Mouse (Mus musculus) liver, adult 2 months (tissue): ENCODE measurements around the gene Pou2f3. TPM values are rescaled to one million over a fixed set of nuclear protein-coding genes. Genes with fewer than 3 reads are reported as not detected.

Experiments used
- DNase-seq: peaks from one replicate; pipeline ENCODE4 v3.0.0-alpha.2; 2011; ENCODE audit warnings: low read depth, low spot score; ENCODE audit errors: extremely low read depth
- H3K27ac ChIP-seq: fragments of 200-500 bp; replicated peaks from 2 replicates; pipeline ENCODE4 v1.5.1; 2012; ENCODE audit warnings: low read depth, mild to moderate bottlenecking, control low read depth, inconsistent platforms, low read length; ENCODE audit not compliant: insufficient read depth
- H3K27me3 ChIP-seq: fragments of 200-500 bp; 2 replicates; pipeline ENCODE4 v1.6.1; 2012; ENCODE audit warnings: mild to moderate bottlenecking, moderate library complexity, low read length, inconsistent platforms; ENCODE audit not compliant: control insufficient read depth, insufficient read depth
- H3K36me3 ChIP-seq: fragments of 200-500 bp; 2 replicates; pipeline ENCODE4 v1.6.1; 2012; ENCODE audit warnings: low read length, inconsistent platforms; ENCODE audit not compliant: control insufficient read depth, insufficient read depth
- H3K4me1 ChIP-seq: fragments of 200-500 bp; 2 replicates; pipeline ENCODE4 v1.6.1; 2011; ENCODE audit warnings: low read length; ENCODE audit not compliant: control insufficient read depth, insufficient read depth
- H3K4me3 ChIP-seq: fragments of 200-500 bp; 2 replicates; pipeline ENCODE4 v1.5.1; 2011; ENCODE audit warnings: low read depth, mild to moderate bottlenecking, control low read depth, low read length, moderate library complexity; ENCODE audit not compliant: insufficient read depth
- H3K79me2 ChIP-seq: fragments of 200-500 bp; 2 replicates; pipeline ENCODE4 v1.6.1; 2012; ENCODE audit warnings: inconsistent platforms, mild to moderate bottlenecking, low read length, moderate library complexity; ENCODE audit not compliant: control insufficient read depth, insufficient read depth
- H3K9ac ChIP-seq: fragments of 200-500 bp; 2 replicates; pipeline ENCODE4 v1.6.1; 2012; ENCODE audit warnings: low read depth, mild to moderate bottlenecking, control low read depth, inconsistent platforms, low read length
- CTCF ChIP-seq: fragments of 200-500 bp; IDR thresholded peaks from 2 replicates; pipeline ENCODE4 v1.5.1; 2011; ENCODE audit warnings: low read depth, low read length, control low read depth
- POLR2A ChIP-seq: fragments of 200-500 bp; IDR thresholded peaks from 2 replicates; pipeline ENCODE4 v1.6.1; 2011; ENCODE audit warnings: low read length, control low read depth; ENCODE audit not compliant: insufficient read depth; ENCODE audit errors: extremely low read depth
- WGBS: fragments of 180-500 bp; shearing (Covaris S2); methylation state at CpG from one replicate; pipeline ENCODE4 v1.1.7; 2018; 5-methylcytosine and 5-hydroxymethylcytosine counted together
- polyA plus RNA-seq: library from polyadenylated mRNA; depleted of rRNA; stranded (reverse); fragments of >200 nt; gene quantifications from 2 replicates; pipeline ENCODE4 v1.2.3, GENCODE M21; 2012; rRNA removed
- total RNA-seq: library from RNA; depleted of rRNA; stranded (reverse); fragments of >200 nt; gene quantifications from 2 replicates; pipeline ENCODE4 v1.2.3, GENCODE M21; 2014; rRNA removed

Pou2f3 gene
- total and polyA plus RNA-seq, 2 experiments: not detected

GRCm38 (mm10) chr9:43074611-43075010 lies 135.6 kb downstream of the Pou2f3 start:
- no peak overlapping the region for H3K27ac ChIP-seq
- 100% methylated on average over 1 of the region's 1 CpGs for WGBS
- no peaks in the 10 kb centered on the region for H3K36me3 ChIP-seq
- no peak overlapping the region for H3K9ac ChIP-seq
- H3K4me1 ChIP-seq: peaks cover 9% of the 10 kb centered on the region; the same call in 1 of the 2 replicates
- no peak for DNase-seq
- H3K79me2 ChIP-seq: peaks cover 55% of the 10 kb centered on the region
- TF ChIP-seq CTCF: no peak
- no peak for TF ChIP-seq POLR2A
- H3K4me3 ChIP-seq: no peak overlapping the region
- H3K27me3 ChIP-seq: no peaks in the 10 kb centered on the region

Other genes starting within 250 kb of the Pou2f3 start
- 62.3 and 77.7 TPM in 2 replicates for gene Arhgef12, start 103.1 kb downstream of the Pou2f3 start, total RNA-seq
- 20.8 and 22.9 TPM in 2 replicates for gene Arhgef12, start 103.1 kb downstream of the Pou2f3 start, polyA plus RNA-seq
- 0.34 and 0.37 TPM in 2 replicates for gene Tmem136, start 93.8 kb downstream of the Pou2f3 start, total RNA-seq
- gene Tmem136, start 93.8 kb downstream of the Pou2f3 start, polyA plus RNA-seq: 0.17 and 0.32 TPM in 2 replicates
- gene Oaf, start 29.5 kb upstream of the Pou2f3 start, total RNA-seq: 237 and 289 TPM in 2 replicates
- gene Oaf, start 29.5 kb upstream of the Pou2f3 start, polyA plus RNA-seq: 243 and 326 TPM in 2 replicates
- gene Trim29, start 100.5 kb upstream of the Pou2f3 start, total RNA-seq: not detected in 2 replicates
- gene Trim29, start 100.5 kb upstream of the Pou2f3 start, polyA plus RNA-seq: not detected in 2 replicates